Mouse (Mus musculus) right cerebral cortex, postnatal 4 days (tissue): ENCODE measurements around the gene Gm16429.
"Not testable (repeated sequence)": the region's sequence is repeated elsewhere in the genome, so short reads cannot be mapped to it uniquely, and the experiment has no call there.

Experiments
- DNase-seq: peaks from one replicate; pipeline ENCODE4 v3.0.0-alpha.2; 2022

The Gm16429 gene

DNA sequence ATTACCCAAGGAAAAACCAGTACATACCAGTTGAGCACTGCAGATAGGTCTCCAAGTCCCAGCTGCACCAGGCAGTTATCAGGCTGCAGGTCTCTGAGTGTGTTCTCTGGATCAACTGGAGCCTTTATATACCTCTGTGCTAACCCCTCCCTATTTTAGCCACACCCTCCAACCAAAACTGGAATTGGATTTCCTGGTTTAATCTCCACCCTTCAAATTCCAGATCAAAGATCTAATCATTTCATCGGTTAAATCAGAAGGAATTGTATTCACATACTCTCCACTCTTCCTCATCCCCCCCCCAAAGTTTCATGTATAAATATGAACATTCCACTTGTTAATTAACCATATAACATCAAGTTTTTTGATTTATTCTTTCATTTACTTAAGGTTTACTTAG, at the start of gene Gm16429:
Gm16429 (minus strand) TSS at position 101 of the 400 bp plus-strand sequence.
- not testable (repeated sequence) for DNase-seq
